Mouse (Mus musculus): ENCODE measurements around the gene Foxp1. TPM values are rescaled to one million over a fixed set of nuclear protein-coding genes. Genes with fewer than 3 reads are reported as not detected.

Foxp1 gene
- polyA plus RNA-seq, 1 experiment from 2014 or later, result 38.0 TPM

DNA sequence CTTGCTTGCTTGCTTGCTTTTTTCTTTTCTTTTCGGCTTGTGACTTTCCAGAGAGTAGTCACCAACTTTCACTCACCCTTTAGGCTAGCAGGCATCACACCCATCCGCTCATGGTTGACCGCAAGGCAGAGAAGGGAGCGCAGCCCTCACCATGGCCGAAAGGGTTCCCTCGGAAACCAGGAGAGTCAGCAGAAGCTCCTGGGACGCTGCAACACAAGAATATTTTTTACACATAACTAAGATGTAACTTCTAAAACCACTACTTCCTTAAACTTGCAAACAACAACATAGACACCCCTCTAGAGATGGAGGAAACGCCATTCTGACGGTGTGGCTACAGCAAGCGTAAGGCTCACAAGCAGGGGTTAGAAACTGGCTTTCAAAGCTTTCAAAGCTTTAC, 87.4 kb downstream of the Foxp1 start:
- 0 out of 2 replicates have a peak, but pooled peaks cover 4% of the 10 kb centered on the region for H3K36me3 ChIP-seq (ENCODE audit: insufficient read depth, low read length)
- H3K4me1 ChIP-seq (replicated peaks; ENCODE audit: insufficient read depth, low read length), result peaks cover 14% of the 10 kb centered on the region
- ATAC-seq (replicated peaks; ENCODE audit: low FRiP score, low read depth) (no peak), DNase-seq (ENCODE audit: low spot score) (no peak)
- no peak overlapping the region for H3K4me3 ChIP-seq (replicated peaks; ENCODE audit: low read depth, low read length)
- 92% methylated on average over 10 of the region's 10 CpGs for WGBS
- no peak overlapping the region for H3K4me2 ChIP-seq (ENCODE audit: low read length)
- no peak overlapping the region for H3K27ac ChIP-seq
- H3K27me3 ChIP-seq (ENCODE audit: insufficient read depth, low read length), result no peaks in the 10 kb centered on the region
- H3K9ac ChIP-seq (ENCODE audit: low read depth, low read length), result no peak overlapping the region
- TF ChIP-seq CTCF (IDR thresholded peaks at IDR 0.05; ENCODE audit: low read depth), result no peak
- no peaks in the 10 kb centered on the region for H3K9me3 ChIP-seq (replicated peaks; ENCODE audit: low read length)

DNA sequence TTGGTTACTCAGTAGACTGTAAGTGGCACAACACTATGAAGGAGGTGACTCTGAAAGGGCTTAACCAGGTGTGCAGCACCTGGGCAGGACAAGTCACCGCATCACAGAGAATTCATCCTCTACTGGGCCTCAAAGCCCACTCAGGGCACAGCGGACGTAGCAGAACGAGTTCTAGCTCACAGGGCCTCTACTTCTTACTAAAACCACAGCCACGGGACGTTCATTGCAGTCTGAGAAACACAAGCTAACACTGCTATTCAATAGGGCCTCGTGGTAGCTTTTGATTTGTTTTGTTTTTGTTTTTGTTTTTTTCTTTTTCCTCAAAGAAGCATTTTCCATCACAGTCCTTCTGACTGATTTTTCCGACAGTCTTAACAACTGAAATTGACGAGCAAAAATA, 89.5 kb downstream of the Foxp1 start:
- Histone ChIP-seq H3K9ac (ENCODE audit: low read depth, low read length) (no peak overlapping the region), H3K27ac (no peak overlapping the region), H3K27me3 (ENCODE audit: insufficient read depth, low read length) (no peaks in the 10 kb centered on the region), H3K4me1 (replicated peaks; ENCODE audit: insufficient read depth, low read length) (no peaks in the 10 kb centered on the region), H3K9me3 (replicated peaks; ENCODE audit: low read length) (no peaks in the 10 kb centered on the region), H3K4me2 (ENCODE audit: low read length) (no peak overlapping the region), H3K4me3 (replicated peaks; ENCODE audit: low read depth, low read length) (no peak overlapping the region), H3K36me3 (ENCODE audit: insufficient read depth, low read length) (0 out of 2 replicates have a peak, but pooled peaks cover 4% of the 10 kb centered on the region)
- 93% methylated on average over 9 of the region's 9 CpGs for WGBS
- TF ChIP-seq CTCF (IDR thresholded peaks at IDR 0.05; ENCODE audit: low read depth), result no peak
- no peak for ATAC-seq (replicated peaks; ENCODE audit: low FRiP score, low read depth)
- DNase-seq (ENCODE audit: low spot score), result no peak

GRCm38 (mm10) chr6:99431941-99432340, 90.6 kb downstream of the Foxp1 start:
- no peak for TF ChIP-seq CTCF (IDR thresholded peaks at IDR 0.05; ENCODE audit: low read depth)
- no peak for DNase-seq (ENCODE audit: low spot score)
- Histone ChIP-seq H3K9ac (ENCODE audit: low read depth, low read length) (no peak overlapping the region), H3K4me3 (replicated peaks; ENCODE audit: low read depth, low read length) (no peak overlapping the region), H3K27me3 (ENCODE audit: insufficient read depth, low read length) (no peaks in the 10 kb centered on the region), H3K4me2 (ENCODE audit: low read length) (no peak overlapping the region), H3K36me3 (ENCODE audit: insufficient read depth, low read length) (0 out of 2 replicates have a peak, but pooled peaks cover 4% of the 10 kb centered on the region), H3K4me1 (replicated peaks; ENCODE audit: insufficient read depth, low read length) (no peaks in the 10 kb centered on the region), H3K9me3 (replicated peaks; ENCODE audit: low read length) (no peaks in the 10 kb centered on the region), H3K27ac (no peak overlapping the region)
- WGBS, result 72% methylated on average over 4 of the region's 4 CpGs
- no peak for ATAC-seq (replicated peaks; ENCODE audit: low FRiP score, low read depth)

- no peaks in the 10 kb centered on the region for H3K4me1 ChIP-seq (replicated peaks; ENCODE audit: insufficient read depth, low read length)
- H3K9ac ChIP-seq (ENCODE audit: low read depth, low read length), result no peak overlapping the region
- no peak for TF ChIP-seq CTCF (IDR thresholded peaks at IDR 0.05; ENCODE audit: low read depth)
- WGBS, result 92% methylated on average over 14 of the region's 14 CpGs
- H3K4me2 ChIP-seq (ENCODE audit: low read length), result no peak overlapping the region
- H3K36me3 ChIP-seq (ENCODE audit: insufficient read depth, low read length), result 0 out of 2 replicates have a peak, but pooled peaks cover 4% of the 10 kb centered on the region
- ATAC-seq (replicated peaks; ENCODE audit: low FRiP score, low read depth), result no peak
- H3K4me3 ChIP-seq (replicated peaks; ENCODE audit: low read depth, low read length), result no peak overlapping the region
- no peaks in the 10 kb centered on the region for H3K27me3 ChIP-seq (ENCODE audit: insufficient read depth, low read length)
- H3K27ac ChIP-seq, result no peak overlapping the region
- DNase-seq (ENCODE audit: low spot score), result no peak
- no peaks in the 10 kb centered on the region for H3K9me3 ChIP-seq (replicated peaks; ENCODE audit: low read length)
Observed at GRCm38 (mm10) chr6:99430560-99430959, 92.0 kb downstream of the Foxp1 start.

DNA sequence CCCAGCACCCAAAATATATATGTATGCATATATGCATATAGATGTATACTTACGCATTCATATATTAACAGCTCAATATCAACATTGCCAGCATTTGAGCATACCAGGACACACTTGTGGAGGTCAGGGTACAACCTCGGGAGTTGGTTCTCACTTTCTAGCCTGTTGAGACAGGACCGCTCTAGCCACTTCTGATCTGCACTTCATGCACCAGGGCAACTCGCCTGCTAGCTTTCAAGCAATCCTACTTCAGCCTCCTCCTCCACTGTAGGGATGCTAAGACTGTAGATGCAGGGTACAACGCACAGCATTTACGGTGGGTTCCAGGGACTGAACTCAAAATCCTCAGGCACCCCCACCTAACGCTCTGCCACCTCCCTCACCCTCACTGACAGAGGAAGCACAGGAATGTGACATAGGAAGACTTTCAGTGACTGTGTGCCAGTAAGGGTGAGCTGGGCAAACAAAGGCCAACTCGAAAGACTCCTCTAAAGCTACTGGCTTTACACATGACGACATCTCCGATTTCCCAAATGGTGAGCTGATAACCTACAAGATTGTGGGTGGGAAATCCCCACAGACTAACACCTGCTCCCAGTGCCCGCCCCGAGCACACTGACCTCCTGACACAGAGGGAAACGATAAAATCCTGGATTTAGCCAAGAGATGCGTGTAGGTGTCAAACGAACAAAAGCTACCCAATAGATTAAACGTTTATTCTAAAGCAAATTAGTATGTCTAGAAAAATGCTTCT, 93.0 kb downstream of the Foxp1 start:
- Histone ChIP-seq H3K36me3 (ENCODE audit: insufficient read depth, low read length) (0 out of 2 replicates have a peak, but pooled peaks cover 4% of the 10 kb centered on the region), H3K4me3 (replicated peaks; ENCODE audit: low read depth, low read length) (no peak overlapping the region), H3K27ac (no peak overlapping the region), H3K9ac (ENCODE audit: low read depth, low read length) (no peak overlapping the region), H3K27me3 (ENCODE audit: insufficient read depth, low read length) (no peaks in the 10 kb centered on the region), H3K9me3 (replicated peaks; ENCODE audit: low read length) (no peaks in the 10 kb centered on the region), H3K4me1 (replicated peaks; ENCODE audit: insufficient read depth, low read length) (no peaks in the 10 kb centered on the region), H3K4me2 (ENCODE audit: low read length) (no peak overlapping the region)
- ATAC-seq (replicated peaks; ENCODE audit: low FRiP score, low read depth) (no peak), DNase-seq (ENCODE audit: low spot score) (no peak)
- no peak for TF ChIP-seq CTCF (IDR thresholded peaks at IDR 0.05; ENCODE audit: low read depth)
- WGBS, result 77% methylated on average over 16 of the region's 16 CpGs

DNA sequence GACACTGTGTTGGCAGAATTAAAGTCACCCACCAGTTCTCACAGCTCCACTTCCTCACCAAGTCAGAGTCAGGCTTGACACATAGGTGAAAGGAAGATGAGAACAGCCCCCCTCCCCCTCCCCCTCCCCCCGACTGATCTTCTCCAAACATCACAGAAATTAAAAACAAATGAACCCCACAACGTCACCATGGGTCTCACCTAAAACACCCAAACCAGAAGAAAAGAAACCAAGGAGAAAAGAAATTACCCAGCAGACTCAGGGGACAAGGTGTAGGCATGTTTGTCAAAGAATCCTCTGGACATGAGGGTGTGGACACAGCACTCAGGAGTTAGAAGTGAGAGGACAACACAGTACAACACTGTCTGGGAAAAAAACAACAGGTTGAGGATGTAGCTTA, 93.6 kb downstream of the Foxp1 start:
- no peak overlapping the region for H3K9ac ChIP-seq (ENCODE audit: low read depth, low read length)
- WGBS, result 60% methylated on average over 2 of the region's 2 CpGs
- no peak for ATAC-seq (replicated peaks; ENCODE audit: low FRiP score, low read depth)
- no peaks in the 10 kb centered on the region for H3K4me1 ChIP-seq (replicated peaks; ENCODE audit: insufficient read depth, low read length)
- DNase-seq (ENCODE audit: low spot score), result no peak
- no peaks in the 10 kb centered on the region for H3K27me3 ChIP-seq (ENCODE audit: insufficient read depth, low read length)
- H3K36me3 ChIP-seq (ENCODE audit: insufficient read depth, low read length), result 0 out of 2 replicates have a peak, but pooled peaks cover 2% of the 10 kb centered on the region
- no peak overlapping the region for H3K4me3 ChIP-seq (replicated peaks; ENCODE audit: low read depth, low read length)
- TF ChIP-seq CTCF (IDR thresholded peaks at IDR 0.05; ENCODE audit: low read depth), result no peak
- H3K27ac ChIP-seq, result no peak overlapping the region
- H3K9me3 ChIP-seq (replicated peaks; ENCODE audit: low read length), result no peaks in the 10 kb centered on the region
- H3K4me2 ChIP-seq (ENCODE audit: low read length), result no peak overlapping the region
